Mouse (Mus musculus) bone marrow macrophage, adult 2 months (primary cell): ENCODE measurements around the gene Lama2.

ENCODE experiments used
- CTCF ChIP-seq: IDR thresholded peaks from 2 replicates; pipeline ENCODE4 v1.5.1; 2012; ENCODE audit warnings: low read depth, mild to moderate bottlenecking, low read length, moderate library complexity
- POLR2A ChIP-seq: IDR thresholded peaks from 2 replicates; pipeline ENCODE4 v1.6.1; 2012; ENCODE audit warnings: mild to moderate bottlenecking, low read depth, low read length, borderline replicate concordance

- TF ChIP-seq POLR2A (no peak), CTCF (no peak)
Measured at GRCm38 (mm10) chr10:27488452-27488851, 131.1 kb downstream of the Lama2 start.
